Mouse (Mus musculus): ENCODE data around the gene Tmem151b. TPM values are rescaled to one million over a fixed set of nuclear protein-coding genes. Genes with fewer than 3 reads are reported as not detected.
A peak's percentile ranks its signal among the peaks of the same experiment; 100 is the strongest.

Tmem151b gene
- polyA plus RNA-seq (2015; fragmentation: Nextera tagmentation; extraction: Ambion mirVana), result 29.3 and 31.7 TPM in 2 replicates

- Histone ChIP-seq H3K4me1 (ENCODE audit: control insufficient read depth, insufficient read depth, low read depth, low read length) (peaks cover 31% of the 10 kb centered on the region), H3K9me3 (ENCODE audit: control insufficient read depth, low read length) (no peaks in the 10 kb centered on the region), H3K9ac (ENCODE audit: low read depth, low read length) (peak within 1 kb of the TSS; percentile 98), H3K4me3 (ENCODE audit: low read length) (peak within 1 kb of the TSS; percentile 85), H3K4me2 (ENCODE audit: low read length) (peak within 1 kb of the TSS; percentile 87), H3K36me3 (ENCODE audit: control insufficient read depth, insufficient read depth, low read length) (peaks cover 6% of the 10 kb centered on the region; the same call in 1 of the 2 replicates), H3K27me3 (replicated peaks; ENCODE audit: control insufficient read depth, insufficient read depth, low read length) (peaks cover 5% of the 10 kb centered on the region; the same call in 1 of the 2 replicates), H3K27ac (ENCODE audit: low read depth, low read length) (peak within 1 kb of the TSS; percentile 95)
- ATAC-seq, result peak; percentile 57
- WGBS, result 1% methylated on average over 11 of the region's 29 CpGs
Observed at GRCm38 (mm10) chr17:45549617-45550181, at the start of gene Tmem151b. Gene Tmem151b, minus strand, starts transcription at chr17:45549677.

- ATAC-seq, result no peak
- 36% methylated on average over 3 of the region's 3 CpGs for WGBS
- no peak overlapping the region; the same call in 1 of the 2 replicates for H3K9ac ChIP-seq (ENCODE audit: low read depth, low read length)
- H3K27ac ChIP-seq (ENCODE audit: low read depth, low read length), result no peak overlapping the region
- no peak overlapping the region for H3K4me3 ChIP-seq (ENCODE audit: low read length)
- H3K9me3 ChIP-seq (ENCODE audit: control insufficient read depth, low read length), result no peaks in the 10 kb centered on the region
- peaks cover 12% of the 10 kb centered on the region for H3K27me3 ChIP-seq (replicated peaks; ENCODE audit: control insufficient read depth, insufficient read depth, low read length)
- peak overlapping the region; percentile 60 for H3K4me2 ChIP-seq (ENCODE audit: low read length)
- H3K36me3 ChIP-seq (ENCODE audit: control insufficient read depth, insufficient read depth, low read length), result no peaks in the 10 kb centered on the region
- peaks cover 30% of the 10 kb centered on the region for H3K4me1 ChIP-seq (ENCODE audit: control insufficient read depth, insufficient read depth, low read depth, low read length)
Observed at GRCm38 (mm10) chr17:45598891-45599290, 49.4 kb upstream of the Tmem151b start.

- Histone ChIP-seq H3K27ac (ENCODE audit: low read depth, low read length) (no peak overlapping the region), H3K9ac (ENCODE audit: low read depth, low read length) (no peak overlapping the region)
- ATAC-seq, result no peak
Observed at GRCm38 (mm10) chr17:45598376-45598775, 48.9 kb upstream of the Tmem151b start.

GRCm38 (mm10) chr17:45597787-45598186 lies 48.3 kb upstream of the Tmem151b start:
- H3K27me3 ChIP-seq (replicated peaks; ENCODE audit: control insufficient read depth, insufficient read depth, low read length), result peaks cover 14% of the 10 kb centered on the region
- H3K9me3 ChIP-seq (ENCODE audit: control insufficient read depth, low read length), result no peaks in the 10 kb centered on the region
- H3K36me3 ChIP-seq (ENCODE audit: control insufficient read depth, insufficient read depth, low read length), result no peaks in the 10 kb centered on the region
- no peak overlapping the region for H3K4me2 ChIP-seq (ENCODE audit: low read length)
- no peak overlapping the region for H3K9ac ChIP-seq (ENCODE audit: low read depth, low read length)
- ATAC-seq, result no peak
- no peak overlapping the region for H3K4me3 ChIP-seq (ENCODE audit: low read length)
- H3K27ac ChIP-seq (ENCODE audit: low read depth, low read length), result no peak overlapping the region
- 38% methylated on average over 3 of the region's 3 CpGs for WGBS
- peaks cover 30% of the 10 kb centered on the region for H3K4me1 ChIP-seq (ENCODE audit: control insufficient read depth, insufficient read depth, low read depth, low read length)

More at GRCm38 (mm10) chr17:45598376-45598775, 48.9 kb upstream of the Tmem151b start:
- no peak overlapping the region for H3K4me2 ChIP-seq (ENCODE audit: low read length)
- H3K36me3 ChIP-seq (ENCODE audit: control insufficient read depth, insufficient read depth, low read length), result no peaks in the 10 kb centered on the region
- H3K27me3 ChIP-seq (replicated peaks; ENCODE audit: control insufficient read depth, insufficient read depth, low read length), result peaks cover 14% of the 10 kb centered on the region
- 89% methylated on average over 2 of the region's 2 CpGs for WGBS
- peaks cover 30% of the 10 kb centered on the region for H3K4me1 ChIP-seq (ENCODE audit: control insufficient read depth, insufficient read depth, low read depth, low read length)
- H3K9me3 ChIP-seq (ENCODE audit: control insufficient read depth, low read length), result no peaks in the 10 kb centered on the region
- no peak overlapping the region for H3K4me3 ChIP-seq (ENCODE audit: low read length)

GRCm38 (mm10) chr17:45596631-45597396 lies 47.3 kb upstream of the Tmem151b start:
- peak; percentile 51 for ATAC-seq
- H3K4me2 ChIP-seq (ENCODE audit: low read length), result no peak overlapping the region
- H3K36me3 ChIP-seq (ENCODE audit: control insufficient read depth, insufficient read depth, low read length), result no peaks in the 10 kb centered on the region
- H3K27ac ChIP-seq (ENCODE audit: low read depth, low read length), result peak overlapping the region; percentile 65
- 17% methylated on average over 11 of the region's 11 CpGs for WGBS
- H3K4me3 ChIP-seq (ENCODE audit: low read length), result no peak overlapping the region
- H3K9me3 ChIP-seq (ENCODE audit: control insufficient read depth, low read length), result no peaks in the 10 kb centered on the region
- no peak overlapping the region for H3K9ac ChIP-seq (ENCODE audit: low read depth, low read length)
- H3K27me3 ChIP-seq (replicated peaks; ENCODE audit: control insufficient read depth, insufficient read depth, low read length), result peaks cover 14% of the 10 kb centered on the region
- peaks cover 39% of the 10 kb centered on the region for H3K4me1 ChIP-seq (ENCODE audit: control insufficient read depth, insufficient read depth, low read depth, low read length)

- peaks cover 41% of the 10 kb centered on the region for H3K4me1 ChIP-seq (ENCODE audit: control insufficient read depth, insufficient read depth, low read depth, low read length)
- peak overlapping the region; percentile 65 for H3K27ac ChIP-seq (ENCODE audit: low read depth, low read length)
- 5% methylated on average over 23 of the region's 23 CpGs for WGBS
- H3K9me3 ChIP-seq (ENCODE audit: control insufficient read depth, low read length), result no peaks in the 10 kb centered on the region
- peaks cover 6% of the 10 kb centered on the region for H3K27me3 ChIP-seq (replicated peaks; ENCODE audit: control insufficient read depth, insufficient read depth, low read length)
- no peaks in the 10 kb centered on the region for H3K36me3 ChIP-seq (ENCODE audit: control insufficient read depth, insufficient read depth, low read length)
- peak; percentile 28 for ATAC-seq
- peak overlapping the region; percentile 56 for H3K4me3 ChIP-seq (ENCODE audit: low read length)
- H3K9ac ChIP-seq (ENCODE audit: low read depth, low read length), result peak overlapping the region; percentile 69
- peak overlapping the region; percentile 81 for H3K4me2 ChIP-seq (ENCODE audit: low read length)
Observed at GRCm38 (mm10) chr17:45595736-45596390, 46.4 kb upstream of the Tmem151b start.

GRCm38 (mm10) chr17:45594881-45595735 lies 45.6 kb upstream of the Tmem151b start:
- Histone ChIP-seq H3K27ac (ENCODE audit: low read depth, low read length) (peak overlapping the region; percentile 59; the same call in 1 of the 2 replicates), H3K36me3 (ENCODE audit: control insufficient read depth, insufficient read depth, low read length) (no peaks in the 10 kb centered on the region), H3K4me1 (ENCODE audit: control insufficient read depth, insufficient read depth, low read depth, low read length) (peaks cover 41% of the 10 kb centered on the region), H3K4me3 (ENCODE audit: low read length) (peak overlapping the region; percentile 56), H3K9me3 (ENCODE audit: control insufficient read depth, low read length) (no peaks in the 10 kb centered on the region), H3K4me2 (ENCODE audit: low read length) (peak overlapping the region; percentile 81), H3K27me3 (replicated peaks; ENCODE audit: control insufficient read depth, insufficient read depth, low read length) (peaks cover 2% of the 10 kb centered on the region; the same call in 1 of the 2 replicates), H3K9ac (ENCODE audit: low read depth, low read length) (peak overlapping the region; percentile 69)
- 2% methylated on average over 56 of the region's 58 CpGs for WGBS
- ATAC-seq, result peak; percentile 78

- 44% methylated on average over 8 of the region's 8 CpGs for WGBS
- Histone ChIP-seq H3K4me2 (ENCODE audit: low read length) (peak overlapping the region; percentile 81), H3K27me3 (replicated peaks; ENCODE audit: control insufficient read depth, insufficient read depth, low read length) (peaks cover 2% of the 10 kb centered on the region; the same call in 1 of the 2 replicates), H3K4me1 (ENCODE audit: control insufficient read depth, insufficient read depth, low read depth, low read length) (peaks cover 37% of the 10 kb centered on the region), H3K9me3 (ENCODE audit: control insufficient read depth, low read length) (no peaks in the 10 kb centered on the region), H3K36me3 (ENCODE audit: control insufficient read depth, insufficient read depth, low read length) (no peaks in the 10 kb centered on the region), H3K9ac (ENCODE audit: low read depth, low read length) (peak overlapping the region; percentile 69; the same call in 1 of the 2 replicates), H3K27ac (ENCODE audit: low read depth, low read length) (no peak overlapping the region; the same call in 1 of the 2 replicates), H3K4me3 (ENCODE audit: low read length) (peak overlapping the region; percentile 56)
- no peak for ATAC-seq
Observed at GRCm38 (mm10) chr17:45594195-45594594, 44.7 kb upstream of the Tmem151b start.

Measured in hindbrain, embryonic 16.5 days (tissue).